Mouse (Mus musculus) heart, postnatal 0 days (tissue): ENCODE measurements around the gene Syt8.

ENCODE experiments used
- CTCF ChIP-seq: IDR thresholded peaks from 2 replicates; pipeline ENCODE4 v1.5.1; 2016; ENCODE audit warnings: antibody characterized with exemption, control low read depth, low read depth
- EP300 ChIP-seq: IDR thresholded peaks from 2 replicates; pipeline ENCODE4 v1.6.1; 2016; ENCODE audit warnings: antibody characterized with exemption, low read depth

- TF ChIP-seq CTCF (no peak), EP300 (no peak)
Measured at GRCm38 (mm10) chr7:142470171-142470691, 35.6 kb downstream of the Syt8 start.
